Mouse (Mus musculus): Measurements from ENCODE around the gene Uimc1.

Uimc1 gene

GRCm38 (mm10) chr13:54994576-54994975, 105.5 kb downstream of the Uimc1 start:
- no peak for DNase-seq (ENCODE audit: low spot score)

- no peak for DNase-seq (ENCODE audit: low spot score)
These were observed 107.9 kb downstream of the Uimc1 start for GRCm38 (mm10) chr13:54992215-54992614.

- no peak for DNase-seq (ENCODE audit: low spot score)
These were observed 111.8 kb downstream of the Uimc1 start for GRCm38 (mm10) chr13:54988181-54988760.

- DNase-seq (ENCODE audit: low spot score), result no peak
These were observed 112.7 kb downstream of the Uimc1 start for GRCm38 (mm10) chr13:54987405-54987804.

GRCm38 (mm10) chr13:54983614-54984013, 116.5 kb downstream of the Uimc1 start:
- no peak for DNase-seq (ENCODE audit: low spot score)

- DNase-seq (ENCODE audit: low spot score), result no peak
These were observed 117.1 kb downstream of the Uimc1 start for GRCm38 (mm10) chr13:54983001-54983400.

GRCm38 (mm10) chr13:54980957-54981356, 119.1 kb downstream of the Uimc1 start:
- no peak for DNase-seq (ENCODE audit: low spot score)

- DNase-seq (ENCODE audit: low spot score), result no peak
These were observed 121.3 kb downstream of the Uimc1 start for GRCm38 (mm10) chr13:54978804-54979203.
